Mouse (Mus musculus): ENCODE results near the gene Pgm3.
"Not testable (repeated sequence)": the region's sequence is repeated elsewhere in the genome, so short reads cannot be mapped to it uniquely, and the experiment has no call there.

Gene Pgm3

GRCm38 (mm10) chr9:86571540-86572135, at the start of gene Pgm3, which contains the start of gene Rwdd2a:
Pgm3 (minus strand) TSS chr9:86571842.
Rwdd2a (plus strand) TSS chr9:86571991.
- peak; percentile 96 for DNase-seq (ENCODE audit: low read depth, low spot score)

- no peak for DNase-seq (ENCODE audit: low read depth, low spot score)
These were observed 47.9 kb upstream of the Pgm3 start for GRCm38 (mm10) chr9:86619341-86620139.

GRCm38 (mm10) chr9:86617837-86618492, 46.3 kb upstream of the Pgm3 start:
- DNase-seq (ENCODE audit: low read depth, low spot score) = no peak

GRCm38 (mm10) chr9:86615765-86616164, 44.1 kb upstream of the Pgm3 start:
- no peak for DNase-seq (ENCODE audit: low read depth, low spot score)

- DNase-seq (ENCODE audit: low read depth, low spot score) = no peak
These were observed 40.4 kb upstream of the Pgm3 start for GRCm38 (mm10) chr9:86612091-86612490.

GRCm38 (mm10) chr9:86605776-86606175, 34.1 kb upstream of the Pgm3 start:
- no peak for DNase-seq (ENCODE audit: low read depth, low spot score)

- no peak for DNase-seq (ENCODE audit: low read depth, low spot score)
These were observed 28.2 kb upstream of the Pgm3 start for GRCm38 (mm10) chr9:86599723-86600303.

- not testable (repeated sequence) for DNase-seq (ENCODE audit: low read depth, low spot score)
These were observed 25.3 kb upstream of the Pgm3 start for GRCm38 (mm10) chr9:86596983-86597382.

GRCm38 (mm10) chr9:86594357-86594767, 22.7 kb upstream of the Pgm3 start:
- DNase-seq (ENCODE audit: low read depth, low spot score) = not testable (repeated sequence)

GRCm38 (mm10) chr9:86592676-86593668, 21.3 kb upstream of the Pgm3 start:
- DNase-seq (ENCODE audit: low read depth, low spot score) = peak; percentile 34

GRCm38 (mm10) chr9:86587019-86587795, 15.6 kb upstream of the Pgm3 start:
- DNase-seq (ENCODE audit: low read depth, low spot score) = no peak

GRCm38 (mm10) chr9:86583740-86584139, 12.1 kb upstream of the Pgm3 start:
- peak; percentile 76 for DNase-seq (ENCODE audit: low read depth, low spot score)

- peak; percentile 10 for DNase-seq (ENCODE audit: low read depth, low spot score)
These were observed 8.0 kb upstream of the Pgm3 start for GRCm38 (mm10) chr9:86579657-86580056.

GRCm38 (mm10) chr9:86575178-86575577, 3.5 kb upstream of the Pgm3 start:
- no peak for DNase-seq (ENCODE audit: low read depth, low spot score)

- peak; percentile 53 for DNase-seq (ENCODE audit: low read depth, low spot score)
These were observed 2.1 kb upstream of the Pgm3 start for GRCm38 (mm10) chr9:86573616-86574303.

- peak; percentile 89 for DNase-seq (ENCODE audit: low read depth, low spot score)
These were observed 1.1 kb upstream of the Pgm3 start for GRCm38 (mm10) chr9:86572636-86573291.

- no peak for DNase-seq (ENCODE audit: low read depth, low spot score)
These were observed 554 bp upstream of the Pgm3 start for GRCm38 (mm10) chr9:86572196-86572595.

- DNase-seq (ENCODE audit: low read depth, low spot score) = peak; percentile 32
These were observed 696 bp downstream of the Pgm3 start for GRCm38 (mm10) chr9:86570946-86571345.

Data from A20 (cell line).